Mouse (Mus musculus) liver, embryonic 12.5 days (tissue): ENCODE results near the gene Rpusd1. TPM values are rescaled to one million over a fixed set of nuclear protein-coding genes. Genes with fewer than 3 reads are reported as not detected.
"Not testable (repeated sequence)": the region's sequence is repeated elsewhere in the genome, so short reads cannot be mapped to it uniquely, and the experiment has no call there.

Source experiments
- ATAC-seq: fragments of 200-750 bp; cut with Nextera tagmentation; 2 replicates; pipeline ENCODE4 v1.8.0; 2017; ENCODE audit warnings: moderate number of reproducible peaks, mild to moderate bottlenecking, moderate library complexity
- H3K27ac ChIP-seq: fragments of 300-500 bp; sonication (generic); 2 replicates; pipeline ENCODE4 v1.5.1; 2016; ENCODE audit warnings: mild to moderate bottlenecking
- H3K27me3 ChIP-seq: fragments of 300-500 bp; sonication (generic); replicated peaks from 2 replicates; pipeline ENCODE4 v1.6.1; 2016; ENCODE audit warnings: mild to moderate bottlenecking, moderate library complexity
- H3K36me3 ChIP-seq: fragments of 300-500 bp; sonication (generic); 2 replicates; pipeline ENCODE4 v1.6.1; 2016; ENCODE audit warnings: mild to moderate bottlenecking, moderate library complexity
- H3K4me1 ChIP-seq: fragments of 300-500 bp; sonication (generic); 2 replicates; pipeline ENCODE4 v1.6.1; 2016
- H3K4me2 ChIP-seq: fragments of 300-500 bp; sonication (generic); 2 replicates; pipeline ENCODE4 v1.6.1; 2016; ENCODE audit warnings: mild to moderate bottlenecking, moderate library complexity
- H3K4me3 ChIP-seq: fragments of 300-500 bp; sonication (generic); 2 replicates; pipeline ENCODE4 v1.5.1; 2016; ENCODE audit warnings: mild to moderate bottlenecking, moderate library complexity
- H3K9ac ChIP-seq: fragments of 300-500 bp; sonication (generic); 2 replicates; pipeline ENCODE4 v1.6.1; 2016; ENCODE audit warnings: mild to moderate bottlenecking, moderate library complexity
- H3K9me3 ChIP-seq: fragments of 300-500 bp; sonication (generic); replicated peaks from 2 replicates; pipeline ENCODE4 v1.6.1; 2016; ENCODE audit warnings: mild to moderate bottlenecking, moderate library complexity
- WGBS: fragments of 180-500 bp; shearing (Covaris S2); methylation state at CpG from one replicate; pipeline ENCODE4 v1.1.7; 2016; ENCODE audit not compliant: insufficient replicate concordance; 5-methylcytosine and 5-hydroxymethylcytosine counted together
- polyA plus RNA-seq: library from polyadenylated mRNA; unstranded; fragments of >200 nt; fragmentation: Nextera tagmentation; extraction: Ambion mirVana; gene quantifications from 2 replicates; pipeline ENCODE4 v1.2.1, GENCODE M21; 2016

Rpusd1 gene
- polyA plus RNA-seq, 1 experiment from 2014 or later = 10.3 TPM

DNA sequence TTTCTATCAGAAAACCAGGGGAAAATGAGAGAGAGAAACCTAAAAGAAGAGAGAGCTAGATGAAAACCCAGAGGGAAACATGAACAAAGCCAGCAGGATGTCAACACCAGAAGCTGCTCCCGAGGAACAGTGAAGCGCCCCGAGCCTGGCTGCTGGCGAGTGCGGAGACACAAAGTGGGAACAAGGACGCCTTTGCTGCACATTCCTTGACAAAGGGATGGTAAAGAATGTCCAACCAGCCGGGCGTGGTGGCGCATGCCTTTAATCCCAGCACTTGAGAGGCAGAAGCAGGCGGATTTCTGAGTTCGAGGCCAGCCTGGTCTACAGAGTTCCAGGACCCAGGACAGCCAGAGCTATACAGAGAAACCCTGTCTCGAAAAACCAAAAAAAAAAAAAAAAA lies 14.0 kb downstream of the Rpusd1 start:
- ATAC-seq, H3K4me2 ChIP-seq, H3K9me3 ChIP-seq, H3K36me3 ChIP-seq, H3K4me1 ChIP-seq, H3K4me3 ChIP-seq, H3K27ac ChIP-seq, H3K9ac ChIP-seq: not testable (repeated sequence)
- 55% methylated on average over 12 of the region's 12 CpGs for WGBS
- peaks cover 19% of the 10 kb centered on the region; the same call in 1 of the 2 replicates for H3K27me3 ChIP-seq

DNA sequence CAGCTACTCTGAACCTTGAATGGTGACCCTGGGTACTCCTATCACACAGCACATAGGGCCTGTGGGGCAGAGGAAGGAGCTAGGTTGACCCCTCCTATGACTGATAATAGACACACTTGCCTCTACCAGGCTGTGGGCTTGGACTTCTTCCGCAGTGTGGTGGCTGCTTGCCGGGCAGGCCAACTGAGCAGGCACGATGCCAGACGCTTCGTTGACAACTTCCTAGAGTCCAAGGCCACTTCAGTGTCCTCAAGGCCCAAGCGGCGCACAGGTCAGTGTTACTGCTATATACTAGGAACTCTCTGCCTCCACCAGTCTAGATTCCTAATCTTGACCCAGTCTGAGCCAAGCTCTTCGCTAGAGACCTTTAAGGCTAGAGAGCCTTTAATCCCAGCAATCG lies 16.4 kb downstream of the Rpusd1 start:
- WGBS = 78% methylated on average over 9 of the region's 9 CpGs
- H3K27ac ChIP-seq = no peak overlapping the region
- no peak overlapping the region for H3K4me2 ChIP-seq
- H3K36me3 ChIP-seq = no peaks in the 10 kb centered on the region
- no peaks in the 10 kb centered on the region for H3K4me1 ChIP-seq
- H3K9ac ChIP-seq = no peak overlapping the region
- no peak overlapping the region for H3K4me3 ChIP-seq
- H3K27me3 ChIP-seq = peaks cover 19% of the 10 kb centered on the region; the same call in 1 of the 2 replicates
- no peaks in the 10 kb centered on the region for H3K9me3 ChIP-seq
- 0 out of 2 replicates have a peak, but pooled peaks have one; percentile 13 for ATAC-seq

DNA sequence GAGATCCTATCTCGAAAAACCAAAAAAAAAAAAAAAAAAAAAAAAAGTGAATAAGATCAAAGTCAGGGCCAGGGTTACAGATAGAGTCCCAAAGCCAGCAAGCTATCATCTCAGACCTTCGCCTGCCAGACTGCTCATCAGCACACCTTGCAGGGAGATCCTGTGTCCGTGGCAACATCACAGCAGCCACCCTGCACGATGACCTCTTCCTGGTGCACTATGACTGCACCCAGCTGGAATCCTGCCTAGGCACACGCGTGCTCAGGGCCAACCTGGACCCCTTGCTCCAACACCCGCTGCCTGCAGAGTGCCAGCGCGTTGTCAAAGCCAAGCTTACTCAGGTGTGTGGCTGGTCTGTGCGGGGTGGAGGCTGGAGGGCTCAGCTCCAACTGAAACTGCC lies 16.8 kb downstream of the Rpusd1 start:
- 59% methylated on average over 10 of the region's 10 CpGs for WGBS
- no peak for ATAC-seq
- H3K4me3 ChIP-seq = no peak overlapping the region
- H3K27ac ChIP-seq = no peak overlapping the region
- H3K36me3 ChIP-seq = no peaks in the 10 kb centered on the region
- no peak overlapping the region for H3K9ac ChIP-seq
- peaks cover 19% of the 10 kb centered on the region; the same call in 1 of the 2 replicates for H3K27me3 ChIP-seq
- no peaks in the 10 kb centered on the region for H3K4me1 ChIP-seq
- no peak overlapping the region for H3K4me2 ChIP-seq
- H3K9me3 ChIP-seq = no peaks in the 10 kb centered on the region

DNA sequence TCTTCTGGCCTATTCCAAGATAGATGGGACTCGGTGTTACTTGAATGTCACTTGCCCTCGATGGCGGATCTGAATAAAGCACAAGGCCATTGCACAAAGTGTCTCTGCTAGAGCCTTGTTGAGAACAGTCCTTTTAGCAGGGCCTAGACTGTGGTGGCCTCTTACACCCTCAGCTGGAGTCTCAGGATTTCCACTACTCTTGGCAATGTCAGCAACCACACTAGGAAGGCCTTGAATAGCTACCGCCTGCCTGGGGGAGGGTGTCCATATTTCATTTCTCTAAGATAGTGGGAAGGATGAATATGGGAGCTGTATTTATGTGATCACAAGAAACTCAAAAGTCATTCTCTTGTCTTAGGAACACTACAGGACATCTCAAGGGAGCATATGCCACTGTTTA lies 20.8 kb downstream of the Rpusd1 start:
- no peaks in the 10 kb centered on the region for H3K4me1 ChIP-seq
- H3K4me2 ChIP-seq = no peak overlapping the region
- H3K9me3 ChIP-seq = no peaks in the 10 kb centered on the region
- no peaks in the 10 kb centered on the region for H3K36me3 ChIP-seq
- H3K4me3 ChIP-seq = no peak overlapping the region
- H3K27me3 ChIP-seq = peaks cover 20% of the 10 kb centered on the region; the same call in 1 of the 2 replicates
- ATAC-seq = no peak
- WGBS = 75% methylated on average over 4 of the region's 4 CpGs
- no peak overlapping the region for H3K27ac ChIP-seq
- no peak overlapping the region for H3K9ac ChIP-seq

- WGBS = 61% methylated on average over 6 of the region's 6 CpGs
- no peaks in the 10 kb centered on the region for H3K9me3 ChIP-seq
Measured at GRCm38 (mm10) chr17:25749314-25749713, 21.8 kb downstream of the Rpusd1 start.

DNA sequence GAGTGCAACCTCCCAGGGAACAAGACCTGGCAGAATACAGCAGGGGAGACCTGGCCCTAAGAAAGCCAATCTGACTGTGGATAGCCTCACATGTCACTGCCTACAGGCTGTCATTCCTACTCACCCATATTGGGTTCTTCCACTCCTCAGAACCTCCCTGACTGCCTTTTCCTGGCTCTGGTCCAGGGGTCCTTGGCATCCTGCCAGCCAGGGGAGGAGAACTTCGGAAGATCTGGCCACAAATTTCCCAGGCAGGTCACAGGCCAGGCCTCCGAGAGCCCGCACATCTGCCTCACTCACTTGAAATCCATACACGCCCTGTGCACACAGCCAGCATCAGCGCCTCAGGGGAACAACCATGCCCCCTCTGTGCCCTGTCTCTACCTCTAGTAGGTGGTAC lies 24.0 kb downstream of the Rpusd1 start:
- Histone ChIP-seq H3K4me1 (no peaks in the 10 kb centered on the region), H3K9me3 (no peaks in the 10 kb centered on the region), H3K4me3 (no peak overlapping the region), H3K27me3 (peaks cover 9% of the 10 kb centered on the region; the same call in 1 of the 2 replicates), H3K27ac (no peak overlapping the region), H3K4me2 (no peak overlapping the region), H3K9ac (no peak overlapping the region), H3K36me3 (no peaks in the 10 kb centered on the region)
- no peak for ATAC-seq
- WGBS = 55% methylated on average over 5 of the region's 5 CpGs

More at GRCm38 (mm10) chr17:25749314-25749713, 21.8 kb downstream of the Rpusd1 start:
- no peak overlapping the region for H3K9ac ChIP-seq
- no peak overlapping the region for H3K4me3 ChIP-seq
- no peaks in the 10 kb centered on the region for H3K4me1 ChIP-seq
- no peak overlapping the region for H3K27ac ChIP-seq
- no peaks in the 10 kb centered on the region for H3K36me3 ChIP-seq
- H3K4me2 ChIP-seq = no peak overlapping the region
- ATAC-seq = no peak
- peaks cover 21% of the 10 kb centered on the region; the same call in 1 of the 2 replicates for H3K27me3 ChIP-seq

- ATAC-seq = no peak
- H3K4me1 ChIP-seq = no peaks in the 10 kb centered on the region
- H3K27me3 ChIP-seq = peaks cover 14% of the 10 kb centered on the region; the same call in 1 of the 2 replicates
- no peak within 1 kb of the TSS for H3K4me2 ChIP-seq
- no peak within 1 kb of the TSS for H3K4me3 ChIP-seq
- H3K9ac ChIP-seq = no peak within 1 kb of the TSS
- H3K36me3 ChIP-seq = no peaks in the 10 kb centered on the region
- WGBS = 71% methylated on average over 9 of the region's 9 CpGs
- H3K9me3 ChIP-seq = no peaks in the 10 kb centered on the region
- H3K27ac ChIP-seq = no peak within 1 kb of the TSS
Measured at GRCm38 (mm10) chr17:25754241-25754640, 26.8 kb downstream of the Rpusd1 start, which contains the start of gene Msln. Gene Msln (minus strand): TSS chr17:25754378.

- Histone ChIP-seq H3K27ac (no peak overlapping the region), H3K4me3 (no peak overlapping the region), H3K9ac (no peak overlapping the region), H3K4me1 (no peaks in the 10 kb centered on the region), H3K27me3 (peaks cover 17% of the 10 kb centered on the region; the same call in 1 of the 2 replicates), H3K9me3 (no peaks in the 10 kb centered on the region), H3K4me2 (no peak overlapping the region), H3K36me3 (no peaks in the 10 kb centered on the region)
- ATAC-seq = no peak
- WGBS = 69% methylated on average over 4 of the region's 4 CpGs
Measured at GRCm38 (mm10) chr17:25755086-25755485, 27.6 kb downstream of the Rpusd1 start.

DNA sequence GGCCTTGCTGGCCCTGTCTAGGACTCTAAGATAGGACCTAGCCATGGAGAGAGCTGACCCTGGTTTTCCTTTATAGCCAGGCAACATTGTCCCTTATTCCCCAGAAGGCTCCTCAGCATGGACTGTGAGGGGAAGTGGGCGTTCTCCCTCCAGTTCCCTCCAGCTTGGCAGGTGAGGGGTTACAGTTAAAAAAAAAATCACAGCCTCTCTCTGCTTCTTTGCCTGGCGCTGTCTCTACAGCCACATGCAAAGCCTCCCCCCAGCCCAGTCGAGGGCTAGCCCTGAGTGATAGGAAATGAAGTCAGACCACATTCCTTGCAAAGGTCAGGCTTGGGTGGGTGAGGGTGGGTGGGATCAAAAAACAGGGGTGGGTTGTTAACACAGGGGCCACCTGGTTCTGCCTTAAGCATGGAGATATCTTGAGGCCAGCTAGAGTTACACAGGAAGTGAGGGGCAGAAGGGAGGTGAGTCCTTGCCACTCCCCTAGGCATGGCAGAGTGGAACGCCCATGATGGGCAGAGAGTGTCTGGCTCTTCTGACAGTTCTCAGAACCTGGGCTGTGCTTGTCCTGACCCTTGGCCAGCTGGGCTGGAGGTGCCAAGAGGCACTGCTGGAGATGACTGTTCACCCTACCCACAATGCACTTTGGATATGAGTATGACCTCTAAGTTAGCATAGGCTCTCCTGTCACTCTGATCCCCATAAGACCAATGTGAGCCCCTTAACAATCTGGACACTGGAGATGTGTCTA lies 28.3 kb downstream of the Rpusd1 start:
- Histone ChIP-seq H3K4me1 (no peaks in the 10 kb centered on the region), H3K9me3 (no peaks in the 10 kb centered on the region), H3K9ac (no peak overlapping the region), H3K27ac (no peak overlapping the region), H3K4me3 (no peak overlapping the region), H3K27me3 (peaks cover 18% of the 10 kb centered on the region; the same call in 1 of the 2 replicates), H3K36me3 (no peaks in the 10 kb centered on the region), H3K4me2 (no peak overlapping the region)
- ATAC-seq = no peak
- 39% methylated on average over 4 of the region's 4 CpGs for WGBS

DNA sequence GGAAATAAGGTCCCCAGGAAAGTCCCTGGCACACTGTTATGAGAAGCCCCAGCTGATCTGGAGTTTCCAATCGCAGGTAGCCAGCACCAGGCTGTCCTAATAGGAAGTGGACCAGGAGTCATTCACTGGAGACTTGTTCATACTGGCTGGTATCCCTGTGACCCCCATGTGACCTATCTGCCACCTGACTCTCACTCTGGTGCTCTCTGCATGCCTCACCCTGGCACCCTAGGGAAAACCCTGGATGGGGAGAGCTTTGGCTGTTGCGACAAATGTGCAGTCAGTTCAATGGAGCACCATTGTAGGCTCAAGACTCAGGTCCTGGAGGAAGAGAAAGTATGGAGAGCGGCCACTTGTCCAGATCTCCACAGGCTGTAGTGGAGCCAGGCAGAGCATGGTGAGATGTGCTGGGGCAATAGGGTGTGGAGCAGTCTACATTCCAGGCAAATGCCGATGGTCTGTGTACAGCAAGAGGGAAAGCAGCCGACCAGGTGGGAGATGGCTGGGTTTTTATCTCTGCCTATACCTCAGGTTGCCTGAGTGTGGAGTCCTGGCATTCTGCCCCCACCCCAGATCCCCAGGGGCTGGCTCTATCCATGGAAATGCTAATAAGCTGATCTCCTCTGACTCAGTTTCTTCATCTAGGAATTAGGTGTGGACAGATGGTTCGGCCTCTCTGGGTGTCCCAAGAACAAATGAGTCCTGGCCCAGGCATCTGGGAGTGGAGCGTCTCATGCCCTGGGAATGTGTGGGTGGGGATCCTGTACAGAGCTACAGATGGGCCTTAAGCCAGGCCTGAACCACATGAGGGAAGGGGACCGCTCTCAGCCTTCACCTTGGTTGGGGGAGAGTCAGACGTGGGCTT lies 29.1 kb downstream of the Rpusd1 start:
- Histone ChIP-seq H3K27me3 (peaks cover 18% of the 10 kb centered on the region; the same call in 1 of the 2 replicates), H3K9ac (no peak overlapping the region), H3K4me1 (no peaks in the 10 kb centered on the region), H3K4me3 (no peak overlapping the region), H3K4me2 (no peak overlapping the region), H3K9me3 (no peaks in the 10 kb centered on the region), H3K27ac (no peak overlapping the region), H3K36me3 (no peaks in the 10 kb centered on the region)
- ATAC-seq = no peak
- WGBS = 64% methylated on average over 9 of the region's 9 CpGs

DNA sequence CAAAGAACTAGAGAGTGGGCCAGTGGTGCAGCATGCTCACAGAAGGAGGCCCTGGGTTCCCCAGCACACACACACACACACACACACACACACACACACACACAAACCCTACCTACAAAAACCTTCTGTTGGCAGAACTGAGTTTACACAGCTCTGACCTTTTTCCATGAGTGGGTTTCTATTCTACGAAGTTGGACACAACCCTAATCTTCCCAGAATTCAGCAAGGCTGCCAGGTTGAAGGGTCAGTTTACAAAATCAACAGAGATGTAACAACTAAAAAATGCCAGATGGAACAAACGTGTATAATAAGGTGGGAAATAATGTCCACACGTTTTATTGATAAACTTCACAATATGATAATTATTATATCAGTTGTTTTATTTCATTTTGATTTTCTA lies 30.2 kb downstream of the Rpusd1 start:
- peaks cover 16% of the 10 kb centered on the region; the same call in 1 of the 2 replicates for H3K27me3 ChIP-seq
- WGBS = 43% methylated on average over 3 of the region's 3 CpGs
- no peak overlapping the region for H3K27ac ChIP-seq
- H3K4me3 ChIP-seq = no peak overlapping the region
- H3K4me2 ChIP-seq = no peak overlapping the region
- H3K9ac ChIP-seq = no peak overlapping the region
- H3K9me3 ChIP-seq = no peaks in the 10 kb centered on the region
- ATAC-seq = no peak
- H3K4me1 ChIP-seq = no peaks in the 10 kb centered on the region
- no peaks in the 10 kb centered on the region for H3K36me3 ChIP-seq

GRCm38 (mm10) chr17:25760148-25760547 lies 32.7 kb downstream of the Rpusd1 start:
- WGBS = 52% methylated on average over 8 of the region's 8 CpGs
- Histone ChIP-seq H3K9ac (no peak overlapping the region), H3K27ac (no peak overlapping the region), H3K4me3 (no peak overlapping the region), H3K4me1 (no peaks in the 10 kb centered on the region), H3K27me3 (peaks cover 9% of the 10 kb centered on the region; the same call in 1 of the 2 replicates), H3K36me3 (no peaks in the 10 kb centered on the region), H3K9me3 (no peaks in the 10 kb centered on the region), H3K4me2 (no peak overlapping the region)
- no peak for ATAC-seq
